ENCODE assay signal across 8 mouse cellular contexts in genomic region chr6:106768640-106769289, GRCm38 (mm10). TPM values are rescaled to one million over a fixed set of nuclear protein-coding genes. Genes with fewer than 3 reads are reported as not detected.
A peak's percentile ranks its signal among the peaks of the same experiment; 100 is the strongest.
DNase-seq lines count a peak whose midpoint lies in the region; ATAC-seq lines count a peak whose summit lies in the region.

Trnt1 (plus strand) TSS chr6:106769120.

- H3K27me3 ChIP-seq in hindbrain, embryonic 15.5 days: 0 out of 2 replicates have a peak, but pooled peaks cover 7% of the 10 kb centered on the region

- H3K9ac ChIP-seq in hindbrain, embryonic 15.5 days: peak within 1 kb of the TSS; percentile 65

- peak; percentile 98 for DNase-seq in T-cell, adult 2 months (ENCODE audit: low spot score)
- DNase-seq in cerebellum, postnatal 36 days: peak; percentile 95 to 97
- DNase-seq in frontal cortex, postnatal 36 days (ENCODE audit: low spot score in 2 of 2): peak; percentile 96 to 97
- peak; percentile 94 for DNase-seq in left cerebral cortex, adult 11 months (ENCODE audit: low spot score)
- peak; percentile 98 for DNase-seq in lung, postnatal 4 days
- DNase-seq in retina, postnatal 7 days (ENCODE audit: low read depth, low spot score): peak; percentile 97
- peak; percentile 88 for DNase-seq in urinary bladder, adult 2 months (ENCODE audit: low spot score)

- H3K4me2 ChIP-seq in hindbrain, embryonic 15.5 days: peak within 1 kb of the TSS; percentile 81

- peaks cover 16% of the 10 kb centered on the region for H3K4me1 ChIP-seq in hindbrain, embryonic 15.5 days (replicated peaks)

- no peaks in the 10 kb centered on the region for H3K9me3 ChIP-seq in hindbrain, embryonic 15.5 days

- 8% methylated on average over 35 of the region's 35 CpGs for WGBS in hindbrain, embryonic 15.5 days

- peak; percentile 99 for ATAC-seq in hindbrain, embryonic 15.5 days (ENCODE audit: low FRiP score, low read depth)

- H3K4me3 ChIP-seq in hindbrain, embryonic 15.5 days: peak within 1 kb of the TSS; percentile 93

- peak within 1 kb of the TSS; percentile 61 for H3K27ac ChIP-seq in hindbrain, embryonic 15.5 days (replicated peaks)

- H3K36me3 ChIP-seq in hindbrain, embryonic 15.5 days: peaks cover 15% of the 10 kb centered on the region

RNA-seq across cellular contexts. Expression of gene Trnt1, which starts in this region (rescaled TPM):
- 56.6 and 56.9 TPM in 2 replicates for polyA plus RNA-seq in hindbrain, embryonic 15.5 days (2015; fragmentation: Nextera tagmentation; extraction: Ambion mirVana)
- 22.6 and 24.7 TPM in 2 replicates for polyA plus RNA-seq in urinary bladder, adult 2 months (2012; rRNA removed)

Comparison
In these comparisons a context has a peak if more than half of its experiments do, and no peak if none do; other contexts are left out.
1. Peak in every context shown above with its lines: DNase-seq, ATAC-seq, H3K4me3 ChIP-seq and H3K27ac ChIP-seq.